Mouse (Mus musculus): ENCODE measurements around the gene Ckap5. TPM values are rescaled to one million over a fixed set of nuclear protein-coding genes. Genes with fewer than 3 reads are reported as not detected.
"Not testable (repeated sequence)": the region's sequence is repeated elsewhere in the genome, so short reads cannot be mapped to it uniquely, and the experiment has no call there.

Gene Ckap5
- polyA plus RNA-seq, 1 experiment from 2014 or later = 77.6 TPM

DNA sequence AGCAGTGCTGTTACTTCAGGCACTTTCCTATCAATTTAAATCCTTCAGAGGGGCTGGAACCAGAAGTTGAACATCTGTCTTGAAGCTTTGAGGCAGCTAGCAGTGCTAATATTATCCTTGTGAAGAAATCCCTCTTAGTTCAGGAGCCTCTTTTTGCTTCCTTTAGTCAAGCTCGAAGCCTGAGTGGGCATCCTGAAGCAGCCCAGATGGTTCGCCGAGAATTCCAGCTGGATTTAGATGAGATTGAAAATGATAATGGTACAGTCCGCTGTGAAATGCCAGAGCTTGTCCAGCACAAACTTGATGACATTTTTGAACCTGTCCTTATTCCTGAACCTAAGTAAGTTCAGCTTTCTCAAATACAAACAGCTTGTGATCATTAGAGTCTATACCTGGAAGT, 73.9 kb downstream of the Ckap5 start:
- 91% methylated on average over 4 of the region's 4 CpGs for WGBS (ENCODE audit: insufficient replicate concordance)
- no peak for ATAC-seq (replicated peaks; ENCODE audit: insufficient number of reproducible peaks, low FRiP score, low TSS enrichment)

DNA sequence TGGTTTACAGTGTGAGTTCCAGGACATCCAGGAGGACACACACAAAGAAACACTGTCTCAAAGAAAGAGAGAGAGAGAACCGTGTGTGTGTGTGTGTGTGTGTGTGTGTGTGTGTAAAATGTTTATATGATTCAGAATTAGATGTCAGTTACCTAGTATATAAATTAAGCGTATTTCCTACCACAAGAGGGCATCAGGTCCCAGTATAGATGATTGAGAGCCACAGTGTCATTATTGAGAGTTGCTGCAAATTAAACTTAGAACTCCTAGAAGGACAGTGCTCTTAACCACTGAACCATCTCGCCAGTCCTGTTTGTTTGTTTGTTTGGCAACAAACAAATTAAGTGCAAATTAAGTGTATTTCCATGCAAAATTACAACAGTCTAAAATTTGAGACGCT, 75.8 kb downstream of the Ckap5 start:
- ATAC-seq (replicated peaks; ENCODE audit: insufficient number of reproducible peaks, low FRiP score, low TSS enrichment) = no peak
- no peak overlapping the region for H3K4me2 ChIP-seq
- no peaks in the 10 kb centered on the region for H3K9me3 ChIP-seq (replicated peaks; ENCODE audit: control insufficient read depth, low read length)
- no peak overlapping the region for H3K9ac ChIP-seq (ENCODE audit: low read depth, low read length)
- peaks cover 48% of the 10 kb centered on the region for H3K36me3 ChIP-seq (ENCODE audit: control insufficient read depth, insufficient read depth, low read length)
- no peak overlapping the region for H3K4me3 ChIP-seq (ENCODE audit: low read depth, low read length)
- H3K27ac ChIP-seq (ENCODE audit: low read depth, low read length) = no peak overlapping the region
- 92% methylated on average over 4 of the region's 4 CpGs for WGBS (ENCODE audit: insufficient replicate concordance)
- H3K27me3 ChIP-seq (ENCODE audit: control insufficient read depth, insufficient read depth, low read length) = no peaks in the 10 kb centered on the region
- H3K4me1 ChIP-seq (ENCODE audit: control insufficient read depth, insufficient read depth, low read length) = no peaks in the 10 kb centered on the region

More for the DNA sequence above, 73.9 kb downstream of the Ckap5 start:
- H3K27ac ChIP-seq (ENCODE audit: low read depth, low read length) = no peak overlapping the region
- no peaks in the 10 kb centered on the region for H3K4me1 ChIP-seq (ENCODE audit: control insufficient read depth, insufficient read depth, low read length)
- peaks cover 48% of the 10 kb centered on the region for H3K36me3 ChIP-seq (ENCODE audit: control insufficient read depth, insufficient read depth, low read length)
- H3K9me3 ChIP-seq (replicated peaks; ENCODE audit: control insufficient read depth, low read length) = no peaks in the 10 kb centered on the region
- H3K4me3 ChIP-seq (ENCODE audit: low read depth, low read length) = no peak overlapping the region
- H3K4me2 ChIP-seq = no peak overlapping the region
- H3K27me3 ChIP-seq (ENCODE audit: control insufficient read depth, insufficient read depth, low read length) = no peaks in the 10 kb centered on the region
- no peak overlapping the region for H3K9ac ChIP-seq (ENCODE audit: low read depth, low read length)

DNA sequence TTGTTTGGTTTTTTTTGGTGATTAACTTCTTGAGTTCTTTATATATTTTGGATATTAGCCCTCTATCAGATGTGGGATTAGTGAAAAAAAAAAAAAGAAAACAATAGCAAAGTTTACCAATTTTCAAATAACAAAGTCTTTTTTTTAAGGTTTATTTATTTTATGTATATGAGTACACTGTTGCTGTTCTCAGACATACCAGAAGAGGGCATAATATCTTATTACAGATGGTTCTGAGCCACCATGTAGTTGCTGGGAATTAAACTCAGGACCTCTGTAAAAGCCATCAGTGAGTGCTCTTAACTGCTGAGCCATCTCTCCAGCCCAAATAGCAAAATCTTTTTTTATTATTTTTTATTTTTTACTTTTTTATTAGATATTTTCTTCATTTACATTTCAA, 82.8 kb downstream of the Ckap5 start:
- ATAC-seq (replicated peaks; ENCODE audit: insufficient number of reproducible peaks, low FRiP score, low TSS enrichment); H3K4me1 ChIP-seq (ENCODE audit: control insufficient read depth, insufficient read depth, low read length); H3K4me2 ChIP-seq; H3K27me3 ChIP-seq (ENCODE audit: control insufficient read depth, insufficient read depth, low read length); H3K9ac ChIP-seq (ENCODE audit: low read depth, low read length); H3K9me3 ChIP-seq (replicated peaks; ENCODE audit: control insufficient read depth, low read length); H3K27ac ChIP-seq (ENCODE audit: low read depth, low read length); H3K4me3 ChIP-seq (ENCODE audit: low read depth, low read length): not testable (repeated sequence)
- peaks cover 20% of the 10 kb centered on the region for H3K36me3 ChIP-seq (ENCODE audit: control insufficient read depth, insufficient read depth, low read length)

DNA sequence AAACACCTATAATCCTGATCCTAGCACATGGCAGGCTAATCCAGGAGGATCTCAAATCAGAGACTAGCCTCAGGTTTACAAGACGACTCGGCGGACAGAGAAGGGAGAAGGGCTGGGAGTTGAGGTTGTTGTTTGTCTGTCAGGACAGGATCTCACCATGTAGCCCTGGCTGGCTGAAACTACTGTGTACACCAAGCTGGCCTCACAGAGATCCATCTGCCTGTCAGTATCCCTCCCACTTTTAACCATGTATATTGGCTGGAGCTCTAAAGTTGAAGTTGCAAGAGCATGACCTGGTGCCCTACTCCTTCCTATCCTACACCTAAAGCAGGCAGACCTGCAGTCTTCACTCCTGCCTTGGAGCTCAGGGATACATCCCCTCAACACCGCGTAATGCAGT, 95.8 kb downstream of the Ckap5 start:
- Histone ChIP-seq H3K36me3 (ENCODE audit: control insufficient read depth, insufficient read depth, low read length) (peaks cover 34% of the 10 kb centered on the region), H3K4me2 (no peak overlapping the region)
- ATAC-seq (replicated peaks; ENCODE audit: insufficient number of reproducible peaks, low FRiP score, low TSS enrichment) = no peak

DNA sequence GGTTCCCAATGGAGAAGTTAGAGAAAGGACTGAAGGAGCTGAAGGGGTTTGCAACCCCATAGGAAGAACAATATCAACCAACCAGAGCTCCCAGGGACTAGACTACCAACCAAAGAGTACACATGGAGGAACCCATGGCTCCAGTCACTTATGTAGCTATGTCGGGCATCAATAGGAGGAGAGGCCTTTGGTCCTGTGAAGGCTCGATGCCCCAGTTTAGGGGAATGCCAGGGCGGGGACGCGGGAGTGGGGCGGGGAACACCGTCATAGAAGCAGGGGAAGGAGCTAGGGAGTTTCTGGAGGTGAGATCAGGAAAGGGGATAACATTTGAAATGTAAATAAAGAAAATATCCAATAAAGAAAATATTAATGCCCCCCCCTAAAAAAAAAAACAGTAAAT, 96.8 kb downstream of the Ckap5 start:
- H3K4me2 ChIP-seq; H3K4me3 ChIP-seq (ENCODE audit: low read depth, low read length); H3K27ac ChIP-seq (ENCODE audit: low read depth, low read length); H3K4me1 ChIP-seq (ENCODE audit: control insufficient read depth, insufficient read depth, low read length); H3K27me3 ChIP-seq (ENCODE audit: control insufficient read depth, insufficient read depth, low read length); H3K9me3 ChIP-seq (replicated peaks; ENCODE audit: control insufficient read depth, low read length); ATAC-seq (replicated peaks; ENCODE audit: insufficient number of reproducible peaks, low FRiP score, low TSS enrichment); H3K9ac ChIP-seq (ENCODE audit: low read depth, low read length): not testable (repeated sequence)
- H3K36me3 ChIP-seq (ENCODE audit: control insufficient read depth, insufficient read depth, low read length) = peaks cover 30% of the 10 kb centered on the region
- WGBS (ENCODE audit: insufficient replicate concordance) = 92% methylated on average over 7 of the region's 7 CpGs

More for the DNA sequence above, 95.8 kb downstream of the Ckap5 start:
- Histone ChIP-seq H3K27ac (ENCODE audit: low read depth, low read length) (no peak overlapping the region), H3K9me3 (replicated peaks; ENCODE audit: control insufficient read depth, low read length) (no peaks in the 10 kb centered on the region), H3K4me1 (ENCODE audit: control insufficient read depth, insufficient read depth, low read length) (no peaks in the 10 kb centered on the region), H3K4me3 (ENCODE audit: low read depth, low read length) (no peak overlapping the region), H3K27me3 (ENCODE audit: control insufficient read depth, insufficient read depth, low read length) (no peaks in the 10 kb centered on the region), H3K9ac (ENCODE audit: low read depth, low read length) (no peak overlapping the region)
- 78% methylated on average over 5 of the region's 5 CpGs for WGBS (ENCODE audit: insufficient replicate concordance)

DNA sequence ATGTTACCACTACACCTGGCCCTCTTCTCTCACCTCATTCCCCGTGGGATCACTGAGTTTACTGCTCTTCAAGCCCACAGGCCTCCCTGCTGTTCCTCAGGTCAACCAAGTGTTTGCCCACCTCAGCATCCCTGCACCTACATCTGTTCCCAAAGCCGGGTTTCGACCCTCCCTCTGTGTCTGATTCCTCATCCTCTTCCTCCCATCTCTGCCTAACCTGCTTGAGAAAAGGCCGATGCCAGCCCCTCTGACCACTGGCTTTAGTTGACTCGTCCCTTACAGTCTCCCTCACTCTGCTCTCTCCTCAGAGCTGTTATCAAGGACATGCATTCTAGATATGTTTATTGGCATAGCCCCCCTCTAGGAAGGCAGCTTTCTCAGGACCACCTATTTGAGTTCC, 100.9 kb downstream of the Ckap5 start:
- no peaks in the 10 kb centered on the region for H3K9me3 ChIP-seq (replicated peaks; ENCODE audit: control insufficient read depth, low read length)
- 74% methylated on average over 5 of the region's 5 CpGs for WGBS (ENCODE audit: insufficient replicate concordance)
- peaks cover 3% of the 10 kb centered on the region; the same call in 1 of the 2 replicates for H3K36me3 ChIP-seq (ENCODE audit: control insufficient read depth, insufficient read depth, low read length)
- H3K9ac ChIP-seq (ENCODE audit: low read depth, low read length) = no peak overlapping the region
- H3K4me2 ChIP-seq = no peak overlapping the region
- no peak for ATAC-seq (replicated peaks; ENCODE audit: insufficient number of reproducible peaks, low FRiP score, low TSS enrichment)
- H3K4me1 ChIP-seq (ENCODE audit: control insufficient read depth, insufficient read depth, low read length) = no peaks in the 10 kb centered on the region
- H3K4me3 ChIP-seq (ENCODE audit: low read depth, low read length) = no peak overlapping the region
- H3K27ac ChIP-seq (ENCODE audit: low read depth, low read length) = no peak overlapping the region
- no peaks in the 10 kb centered on the region for H3K27me3 ChIP-seq (ENCODE audit: control insufficient read depth, insufficient read depth, low read length)

DNA sequence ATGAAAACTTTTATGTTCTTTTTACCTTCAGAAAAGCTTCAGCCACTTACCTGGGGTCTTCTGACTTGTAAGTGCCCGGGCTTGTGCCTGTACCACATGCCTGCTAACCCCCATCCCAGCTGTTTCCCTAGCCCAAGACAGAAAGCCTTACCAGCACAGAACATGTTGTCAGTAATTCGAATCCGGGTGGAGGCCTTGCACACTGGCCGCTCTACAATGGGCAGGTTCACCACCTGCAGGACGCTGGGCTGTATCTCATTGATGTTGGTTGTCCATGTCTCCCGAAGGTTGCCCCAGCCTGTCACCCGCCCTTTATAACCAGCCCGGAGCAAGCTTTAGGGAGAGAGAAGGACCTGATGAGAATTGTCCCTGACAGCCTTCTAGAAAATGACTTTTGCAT, 101.6 kb downstream of the Ckap5 start:
- no peak for ATAC-seq (replicated peaks; ENCODE audit: insufficient number of reproducible peaks, low FRiP score, low TSS enrichment)
- Histone ChIP-seq H3K9ac (ENCODE audit: low read depth, low read length) (no peak overlapping the region), H3K4me1 (ENCODE audit: control insufficient read depth, insufficient read depth, low read length) (no peaks in the 10 kb centered on the region), H3K36me3 (ENCODE audit: control insufficient read depth, insufficient read depth, low read length) (no peaks in the 10 kb centered on the region), H3K4me3 (ENCODE audit: low read depth, low read length) (no peak overlapping the region), H3K27ac (ENCODE audit: low read depth, low read length) (no peak overlapping the region), H3K9me3 (replicated peaks; ENCODE audit: control insufficient read depth, low read length) (no peaks in the 10 kb centered on the region), H3K27me3 (ENCODE audit: control insufficient read depth, insufficient read depth, low read length) (no peaks in the 10 kb centered on the region), H3K4me2 (no peak overlapping the region)
- WGBS (ENCODE audit: insufficient replicate concordance) = 90% methylated on average over 8 of the region's 8 CpGs

DNA sequence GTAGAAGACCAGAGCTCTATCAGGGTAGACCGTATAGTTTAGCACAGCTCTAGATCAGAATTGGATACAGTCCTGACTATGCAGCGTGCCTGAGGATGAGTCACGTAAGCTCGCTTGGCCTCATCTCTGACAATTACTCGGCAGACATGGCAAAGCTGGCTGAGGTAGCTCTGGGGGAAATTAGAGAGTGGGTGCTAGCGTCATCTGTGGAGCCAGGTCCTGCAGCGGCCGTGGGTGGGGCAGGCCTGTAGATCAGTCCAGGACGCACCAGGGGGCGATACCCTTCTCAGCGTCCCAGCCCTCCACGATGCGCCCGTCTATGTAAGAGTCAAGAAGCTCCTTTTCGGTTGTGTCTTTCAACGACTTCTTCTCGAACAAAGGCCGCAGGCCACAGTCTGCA, 103.1 kb downstream of the Ckap5 start:
- Histone ChIP-seq H3K27ac (ENCODE audit: low read depth, low read length) (no peak overlapping the region), H3K4me2 (no peak overlapping the region), H3K27me3 (ENCODE audit: control insufficient read depth, insufficient read depth, low read length) (no peaks in the 10 kb centered on the region), H3K36me3 (ENCODE audit: control insufficient read depth, insufficient read depth, low read length) (no peaks in the 10 kb centered on the region), H3K9me3 (replicated peaks; ENCODE audit: control insufficient read depth, low read length) (no peaks in the 10 kb centered on the region), H3K4me1 (ENCODE audit: control insufficient read depth, insufficient read depth, low read length) (no peaks in the 10 kb centered on the region), H3K9ac (ENCODE audit: low read depth, low read length) (no peak overlapping the region), H3K4me3 (ENCODE audit: low read depth, low read length) (no peak overlapping the region)
- ATAC-seq (replicated peaks; ENCODE audit: insufficient number of reproducible peaks, low FRiP score, low TSS enrichment) = no peak
- WGBS (ENCODE audit: insufficient replicate concordance) = 75% methylated on average over 18 of the region's 18 CpGs

DNA sequence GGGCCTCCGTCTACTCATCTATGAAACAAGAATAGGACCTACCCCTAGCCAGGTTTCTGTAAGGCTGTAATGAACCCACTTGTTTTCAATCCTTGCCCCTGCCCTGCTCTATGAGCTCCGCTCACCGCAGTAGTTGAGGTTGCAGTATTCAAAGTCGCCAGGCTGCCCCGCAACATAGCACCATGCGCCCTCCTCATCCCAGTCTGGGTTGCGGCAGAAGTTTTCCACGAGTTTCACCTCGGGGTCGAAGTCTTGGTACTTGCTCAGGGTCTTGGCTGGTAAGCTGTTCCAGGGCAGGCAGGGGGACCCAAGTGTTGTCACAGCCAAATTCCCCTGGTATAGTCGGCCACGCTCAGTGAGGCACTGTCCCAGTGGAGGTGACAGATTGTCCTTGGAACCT, 103.8 kb downstream of the Ckap5 start:
- no peaks in the 10 kb centered on the region for H3K27me3 ChIP-seq (ENCODE audit: control insufficient read depth, insufficient read depth, low read length)
- H3K4me3 ChIP-seq (ENCODE audit: low read depth, low read length) = no peak overlapping the region
- no peaks in the 10 kb centered on the region for H3K36me3 ChIP-seq (ENCODE audit: control insufficient read depth, insufficient read depth, low read length)
- ATAC-seq (replicated peaks; ENCODE audit: insufficient number of reproducible peaks, low FRiP score, low TSS enrichment) = no peak
- H3K9ac ChIP-seq (ENCODE audit: low read depth, low read length) = no peak overlapping the region
- no peak overlapping the region for H3K4me2 ChIP-seq
- H3K4me1 ChIP-seq (ENCODE audit: control insufficient read depth, insufficient read depth, low read length) = no peaks in the 10 kb centered on the region
- no peak overlapping the region for H3K27ac ChIP-seq (ENCODE audit: low read depth, low read length)
- 83% methylated on average over 12 of the region's 12 CpGs for WGBS (ENCODE audit: insufficient replicate concordance)
- no peaks in the 10 kb centered on the region for H3K9me3 ChIP-seq (replicated peaks; ENCODE audit: control insufficient read depth, low read length)
